50 mouse cellular contexts compared by ENCODE assay signal in genomic region chr1:86459371-86459770, GRCm38 (mm10). TPM values are rescaled to one million over a fixed set of nuclear protein-coding genes. Genes with fewer than 3 reads are reported as not detected.
"Had no signal": no experiment of that assay in that cellular context is flagged by ENCODE, and none has a peak within 500 bp of the region (broad histone marks: within the 10 kb centered on the region; RNA-seq: fewer than 3 reads in every experiment).

No protein-coding gene starts in this region.

- H3K27ac ChIP-seq: heart, embryonic 13.5 days; heart, embryonic 15.5 days; hindbrain, embryonic 12.5 days; hindbrain, embryonic 13.5 days; hindbrain, embryonic 14.5 days; hindbrain, embryonic 15.5 days; hindbrain, postnatal 0 days; intestine, embryonic 15.5 days; kidney, embryonic 15.5 days; kidney, postnatal 0 days; layer of hippocampus, adult 2 months; left cerebral cortex, adult 2 months had no signal

- H3K27me3 ChIP-seq: heart, embryonic 13.5 days; heart, embryonic 15.5 days; hindbrain, embryonic 12.5 days; hindbrain, embryonic 13.5 days; hindbrain, embryonic 15.5 days; intestine, embryonic 15.5 days; kidney, embryonic 15.5 days had no signal

- DNase-seq: heart, postnatal 10 days; heart, postnatal 14 days; heart, postnatal 36 days; heart, postnatal 4 days; kidney, adult 11 months; kidney, adult 18-20 months; kidney, adult 2 months; kidney, adult 8-10 months; kidney, adult 9 months; kidney, postnatal 10 days; kidney, postnatal 14 days; kidney, postnatal 25 days; kidney, postnatal 36 days; kidney, postnatal 4 days; layer of hippocampus, adult 9-11 months; layer of hippocampus, postnatal 36 days had no signal

- H3K9ac ChIP-seq: heart, embryonic 13.5 days; heart, embryonic 15.5 days; hindbrain, embryonic 12.5 days; hindbrain, embryonic 13.5 days; hindbrain, embryonic 14.5 days; hindbrain, embryonic 15.5 days; intestine, embryonic 15.5 days; kidney, embryonic 15.5 days had no signal

- H3K36me3 ChIP-seq: heart, embryonic 13.5 days; heart, embryonic 15.5 days; hindbrain, embryonic 12.5 days; hindbrain, embryonic 13.5 days; hindbrain, embryonic 15.5 days; intestine, embryonic 15.5 days; kidney, embryonic 15.5 days had no signal

- H3K9me3 ChIP-seq: heart, embryonic 13.5 days; heart, embryonic 15.5 days; hindbrain, embryonic 15.5 days; intestine, embryonic 15.5 days; kidney, embryonic 15.5 days had no signal

- ATAC-seq: hindbrain, embryonic 16.5 days; hindbrain, postnatal 0 days; inflammation-experienced regulatory T-cells, adult 6 months; intestine, embryonic 15.5 days; intestine, embryonic 16.5 days; intestine, postnatal 0 days had no signal

- H3K4me3 ChIP-seq: heart, embryonic 13.5 days; heart, embryonic 15.5 days; hindbrain, embryonic 12.5 days; hindbrain, embryonic 13.5 days; hindbrain, embryonic 15.5 days; intestine, embryonic 15.5 days; kidney, embryonic 15.5 days; layer of hippocampus, adult 2 months; left cerebral cortex, adult 2 months had no signal

- H3K4me2 ChIP-seq: heart, embryonic 13.5 days; heart, embryonic 15.5 days; hindbrain, embryonic 12.5 days; hindbrain, embryonic 13.5 days; hindbrain, embryonic 14.5 days; hindbrain, embryonic 15.5 days; intestine, embryonic 15.5 days; kidney, embryonic 15.5 days had no signal

- H3K4me1 ChIP-seq: heart, embryonic 13.5 days; hindbrain, embryonic 13.5 days; hindbrain, embryonic 15.5 days; intestine, embryonic 15.5 days had no signal

RNA-seq across cellular contexts. Expression of gene Tex44, which starts 33.2 kb away (rescaled TPM):
- total RNA-seq: heart, postnatal 10 days; heart, postnatal 14 days; heart, postnatal 25 days; heart, postnatal 36 days; heart, postnatal 4 days; hematopoietic stem cell, adult 5-6 weeks; hindbrain, postnatal 0 days; layer of hippocampus, adult 18-20 months; layer of hippocampus, adult 2 months; layer of hippocampus, adult 8-10 months; layer of hippocampus, postnatal 10 days; layer of hippocampus, postnatal 14 days; layer of hippocampus, postnatal 25 days; layer of hippocampus, postnatal 36 days; left cerebral cortex, adult 18-20 months; left cerebral cortex, adult 2 months; left cerebral cortex, adult 8-10 months; left cerebral cortex, postnatal 10 days had no signal
- polyA plus RNA-seq: heart, embryonic 13.5 days; heart, embryonic 14.5 days; heart, embryonic 15.5 days; heart, embryonic 16.5 days; heart, postnatal 0 days; hindbrain, embryonic 12.5 days; hindbrain, embryonic 13.5 days; hindbrain, embryonic 14.5 days; hindbrain, embryonic 15.5 days; hindbrain, embryonic 16.5 days; hindbrain, postnatal 0 days; inflammation-experienced regulatory T-cells, adult 6 months; intestine, embryonic 14.5 days; intestine, embryonic 15.5 days; intestine, embryonic 16.5 days; intestine, postnatal 0 days; kidney, adult 2 months; kidney, embryonic 14.5 days; kidney, embryonic 15.5 days; kidney, embryonic 16.5 days; kidney, postnatal 0 days; large intestine, adult 2 months had no signal

RNA-seq across cellular contexts. Expression of gene Nmur1, which starts 33.3 kb away (rescaled TPM):
- total RNA-seq: heart, postnatal 10 days; heart, postnatal 14 days; heart, postnatal 25 days; heart, postnatal 36 days; heart, postnatal 4 days; hematopoietic stem cell, adult 5-6 weeks; layer of hippocampus, adult 18-20 months; layer of hippocampus, adult 2 months; layer of hippocampus, adult 8-10 months; layer of hippocampus, postnatal 10 days; layer of hippocampus, postnatal 14 days; layer of hippocampus, postnatal 25 days; layer of hippocampus, postnatal 36 days; left cerebral cortex, adult 18-20 months; left cerebral cortex, adult 2 months had no signal
- polyA plus RNA-seq: heart, embryonic 13.5 days; heart, embryonic 14.5 days; heart, embryonic 15.5 days; heart, embryonic 16.5 days; heart, postnatal 0 days; hindbrain, embryonic 11.5 days; hindbrain, embryonic 13.5 days; hindbrain, embryonic 14.5 days; intestine, embryonic 14.5 days; kidney, embryonic 14.5 days; kidney, embryonic 15.5 days; kidney, postnatal 0 days had no signal
